Mouse (Mus musculus) hindbrain, postnatal 0 days (tissue): Measurements from ENCODE around the gene Lztr1. TPM values are rescaled to one million over a fixed set of nuclear protein-coding genes. Genes with fewer than 3 reads are reported as not detected.

Source experiments
- ATAC-seq: fragments of 200-750 bp; cut with Nextera tagmentation; 2 replicates; pipeline ENCODE4 v1.8.0; 2017; ENCODE audit warnings: mild to moderate bottlenecking, moderate TSS enrichment, moderate library complexity
- DNase-seq: peaks from one replicate; pipeline ENCODE4 v3.0.0-alpha.2; 2015; ENCODE audit warnings: low spot score
- H3K27ac ChIP-seq: fragments of 300-500 bp; sonication (generic); 2 replicates; pipeline ENCODE4 v1.5.1; 2014; ENCODE audit warnings: mild to moderate bottlenecking
- H3K27me3 ChIP-seq: fragments of 300-500 bp; sonication (generic); 2 replicates; pipeline ENCODE4 v1.6.1; 2014; ENCODE audit warnings: low read length, mixed read lengths; ENCODE audit not compliant: insufficient read depth
- H3K36me3 ChIP-seq: fragments of 300-500 bp; sonication (generic); 2 replicates; pipeline ENCODE4 v1.6.1; 2014; ENCODE audit warnings: low read length, mixed read lengths; ENCODE audit not compliant: insufficient read depth
- H3K4me1 ChIP-seq: fragments of 300-500 bp; sonication (generic); 2 replicates; pipeline ENCODE4 v1.6.1; 2014; ENCODE audit warnings: antibody characterized with exemption, low read length, mixed read lengths; ENCODE audit not compliant: insufficient read depth
- H3K4me2 ChIP-seq: fragments of 300-500 bp; sonication (generic); 2 replicates; pipeline ENCODE4 v1.6.1; 2014; ENCODE audit warnings: low read depth, mild to moderate bottlenecking, low read length, moderate library complexity, mixed read lengths
- H3K4me3 ChIP-seq: fragments of 300-500 bp; sonication (generic); 2 replicates; pipeline ENCODE4 v1.5.1; 2014; ENCODE audit warnings: low read length
- H3K9ac ChIP-seq: fragments of 300-500 bp; sonication (generic); replicated peaks from 2 replicates; pipeline ENCODE4 v1.6.1; 2014; ENCODE audit warnings: mild to moderate bottlenecking, low read length, moderate library complexity, mixed read lengths
- H3K9me3 ChIP-seq: fragments of 300-500 bp; sonication (generic); 2 replicates; pipeline ENCODE4 v1.6.1; 2016; ENCODE audit warnings: low read length, mixed read lengths
- CTCF ChIP-seq: IDR thresholded peaks from 2 replicates; pipeline ENCODE4 v1.5.1; 2016; ENCODE audit warnings: antibody characterized with exemption, control low read depth, low read depth
- WGBS: fragments of 180-500 bp; shearing (Covaris S2); extraction: QIAGEN DNeasy Blood & Tissue Kit; methylation state at CpG from one replicate; pipeline ENCODE4 v1.1.7; 2014; 5-methylcytosine and 5-hydroxymethylcytosine counted together
- polyA plus RNA-seq: library from polyadenylated mRNA; unstranded; fragments of >200 nt; fragmentation: Nextera tagmentation; extraction: Ambion mirVana; gene quantifications from 2 replicates; pipeline ENCODE4 v1.2.1, GENCODE M21; 2015
- total RNA-seq: library from RNA; depleted of rRNA; stranded (reverse); fragments of >200 nt; gene quantifications from 2 replicates; pipeline ENCODE4 v1.2.3, GENCODE M21; 2014

Lztr1 gene
- total and polyA plus RNA-seq, 2 experiments from 2014 or later, result 82.2 to 279 TPM

DNA sequence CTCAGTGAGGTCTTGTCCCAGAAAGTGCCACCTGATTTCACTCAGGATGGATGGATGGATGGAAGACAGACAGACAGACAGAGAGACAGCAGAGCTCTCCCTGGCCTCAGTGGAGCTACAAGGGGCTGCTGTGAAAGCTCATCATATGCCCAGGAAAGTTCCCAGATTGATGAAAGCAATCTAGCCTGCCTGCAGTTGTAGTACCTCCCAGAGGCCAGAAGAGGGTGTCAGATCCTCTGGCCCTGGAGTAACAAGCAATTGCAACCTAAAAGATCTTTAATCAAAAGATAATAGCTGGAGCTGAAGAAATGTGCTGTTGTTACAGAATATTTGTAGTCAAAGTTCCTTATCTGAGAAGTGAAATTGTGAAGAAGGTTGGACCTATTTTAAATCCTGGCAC is 34.4 kb upstream of the Lztr1 start:
- peak; percentile 60 for DNase-seq
- H3K27me3 ChIP-seq, result no peaks in the 10 kb centered on the region
- ATAC-seq, result no peak
- no peak overlapping the region for H3K4me3 ChIP-seq
- no peak overlapping the region for H3K9ac ChIP-seq
- H3K9me3 ChIP-seq, result no peaks in the 10 kb centered on the region
- H3K36me3 ChIP-seq, result peaks cover 6% of the 10 kb centered on the region; the same call in 1 of the 2 replicates
- H3K4me2 ChIP-seq, result no peak overlapping the region
- TF ChIP-seq CTCF, result peak; percentile 83
- H3K4me1 ChIP-seq, result no peaks in the 10 kb centered on the region
- H3K27ac ChIP-seq, result no peak overlapping the region

DNA sequence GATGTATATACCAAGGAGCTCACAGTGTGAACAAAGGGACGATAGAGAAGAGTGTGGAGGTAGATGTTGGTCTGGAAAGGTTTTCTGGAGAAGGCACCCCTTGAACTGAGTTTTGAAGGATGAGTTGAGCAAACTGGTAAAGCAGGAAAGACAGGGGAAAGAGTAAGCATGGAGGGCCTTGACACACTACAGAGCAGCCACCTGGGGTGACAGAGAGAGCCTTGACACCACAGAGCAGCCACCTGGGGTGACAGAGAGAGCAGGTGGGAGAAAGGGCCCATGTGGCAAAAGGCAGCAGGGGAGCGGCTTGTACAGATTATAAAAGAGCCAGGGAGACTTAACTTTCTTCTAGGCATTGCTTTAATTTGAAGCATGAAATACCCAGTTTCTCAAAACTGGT is 33.7 kb upstream of the Lztr1 start:
- TF ChIP-seq CTCF, result no peak
- Histone ChIP-seq H3K27ac (no peak overlapping the region), H3K4me3 (no peak overlapping the region), H3K36me3 (peaks cover 6% of the 10 kb centered on the region; the same call in 1 of the 2 replicates), H3K4me2 (no peak overlapping the region), H3K9me3 (no peaks in the 10 kb centered on the region), H3K27me3 (no peaks in the 10 kb centered on the region), H3K9ac (no peak overlapping the region), H3K4me1 (no peaks in the 10 kb centered on the region)
- DNase-seq, result no peak
- WGBS, result 88% methylated on average over 2 of the region's 2 CpGs
- ATAC-seq, result no peak

DNA sequence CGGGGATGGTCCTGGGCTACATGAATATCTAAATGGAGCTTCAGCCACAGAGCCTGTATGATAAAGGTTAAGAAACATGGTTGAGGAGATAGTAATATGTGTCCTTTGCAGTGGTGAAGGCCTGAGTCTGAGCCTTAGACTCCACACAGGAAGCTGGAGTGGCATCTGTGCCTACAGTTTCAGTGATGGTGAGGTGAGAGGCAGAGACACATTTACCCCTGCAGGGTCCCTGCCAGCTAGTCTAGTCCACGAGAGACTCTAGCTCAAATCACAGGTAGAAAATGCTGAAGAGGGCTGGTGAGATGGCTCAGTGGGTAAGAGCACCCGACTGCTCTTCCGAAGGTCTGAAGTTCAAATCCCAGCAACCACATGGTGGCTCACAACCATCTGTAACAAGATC is 33.2 kb upstream of the Lztr1 start:
- Histone ChIP-seq H3K9ac (no peak overlapping the region), H3K27me3 (no peaks in the 10 kb centered on the region), H3K36me3 (peaks cover 6% of the 10 kb centered on the region; the same call in 1 of the 2 replicates), H3K9me3 (no peaks in the 10 kb centered on the region), H3K4me3 (no peak overlapping the region), H3K27ac (no peak overlapping the region), H3K4me1 (no peaks in the 10 kb centered on the region), H3K4me2 (no peak overlapping the region)
- no peak for ATAC-seq
- DNase-seq, result no peak
- WGBS, result 95% methylated on average over 4 of the region's 4 CpGs
- no peak for TF ChIP-seq CTCF

DNA sequence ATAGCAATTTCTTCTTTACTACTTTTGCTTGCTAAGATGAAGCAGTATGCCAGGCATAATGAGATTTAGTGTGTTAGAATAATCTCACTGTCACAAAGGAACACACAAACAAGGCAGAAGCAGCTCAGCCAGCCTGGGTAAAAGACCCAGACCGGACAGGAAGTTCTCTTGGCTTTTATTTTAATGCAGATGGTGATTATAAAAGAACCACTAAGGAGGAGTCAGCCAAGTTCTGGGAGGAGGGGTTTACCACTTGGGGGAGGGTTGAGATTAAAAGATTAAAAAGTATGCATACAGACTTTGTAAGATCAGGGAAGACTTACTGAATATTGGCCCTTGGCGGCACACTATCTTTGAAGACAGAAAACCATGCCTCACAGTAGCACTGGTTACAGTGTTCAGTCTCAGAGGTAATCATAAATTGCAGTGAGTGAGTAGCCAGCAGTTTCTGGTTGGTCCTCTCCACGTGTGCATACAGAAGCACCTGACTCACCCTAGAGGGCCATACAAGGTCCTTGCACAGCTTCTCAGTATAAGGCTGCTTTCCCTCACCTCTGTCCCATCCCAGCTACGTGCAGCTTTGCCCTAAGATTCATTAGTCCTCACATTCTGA is 30.1 kb upstream of the Lztr1 start:
- WGBS, result 74% methylated on average over 4 of the region's 4 CpGs
- DNase-seq (no peak), ATAC-seq (no peak)
- no peak overlapping the region for H3K4me2 ChIP-seq
- H3K27me3 ChIP-seq, result no peaks in the 10 kb centered on the region
- H3K4me3 ChIP-seq, result no peak overlapping the region
- no peaks in the 10 kb centered on the region for H3K4me1 ChIP-seq
- peak overlapping the region; percentile 36; the same call in 1 of the 2 replicates for H3K27ac ChIP-seq
- H3K9ac ChIP-seq, result no peak overlapping the region
- TF ChIP-seq CTCF, result no peak
- peaks cover 7% of the 10 kb centered on the region; the same call in 1 of the 2 replicates for H3K36me3 ChIP-seq
- no peaks in the 10 kb centered on the region for H3K9me3 ChIP-seq

DNA sequence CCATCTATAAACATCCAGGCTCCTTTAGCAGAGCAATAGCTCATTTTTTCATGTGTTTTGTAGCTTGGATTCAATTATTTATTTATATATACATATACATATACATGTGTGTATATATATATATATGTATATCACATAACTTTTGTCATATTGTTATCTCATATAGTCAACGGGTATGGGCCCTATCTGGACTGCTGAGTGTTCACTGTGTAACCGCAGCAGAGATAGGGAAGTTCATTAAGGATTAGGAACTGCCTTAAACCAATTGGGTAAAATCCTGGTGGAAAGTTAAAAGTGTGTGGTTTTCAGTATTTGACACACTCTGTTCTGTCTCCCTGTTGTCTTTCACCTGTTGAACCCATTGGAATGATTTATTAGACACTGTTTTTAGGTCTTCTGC is 27.0 kb upstream of the Lztr1 start:
- no peak overlapping the region for H3K4me3 ChIP-seq
- H3K4me2 ChIP-seq, result no peak overlapping the region
- H3K27ac ChIP-seq, result no peak overlapping the region
- H3K27me3 ChIP-seq, result no peaks in the 10 kb centered on the region
- ATAC-seq (no peak), DNase-seq (no peak)
- no peak overlapping the region for H3K9ac ChIP-seq
- H3K9me3 ChIP-seq, result no peaks in the 10 kb centered on the region
- WGBS, result 97% methylated on average over 2 of the region's 2 CpGs
- no peaks in the 10 kb centered on the region for H3K4me1 ChIP-seq
- peaks cover 24% of the 10 kb centered on the region for H3K36me3 ChIP-seq
- no peak for TF ChIP-seq CTCF

DNA sequence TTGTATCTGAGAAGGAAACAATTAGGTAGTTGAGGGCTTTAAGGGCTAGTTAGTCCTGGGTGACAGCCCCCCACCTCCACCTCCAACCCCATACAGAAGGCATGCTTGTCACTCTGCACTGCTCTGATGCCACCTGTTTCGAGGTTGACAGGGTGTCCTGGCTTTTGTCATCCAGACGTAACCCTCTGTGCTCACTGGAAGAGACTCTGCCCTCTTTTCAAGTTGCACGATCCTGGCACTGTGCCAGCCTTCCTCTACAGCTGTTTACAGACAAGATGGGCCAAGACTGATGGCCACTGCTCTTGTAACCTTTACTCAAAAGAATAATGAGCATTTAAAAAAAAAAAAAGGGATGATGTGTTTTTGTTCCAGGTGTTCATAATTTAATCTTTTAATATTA is 22.0 kb upstream of the Lztr1 start:
- no peaks in the 10 kb centered on the region for H3K27me3 ChIP-seq
- no peak overlapping the region for H3K4me3 ChIP-seq
- H3K4me1 ChIP-seq, result no peaks in the 10 kb centered on the region; the same call in 1 of the 2 replicates
- no peaks in the 10 kb centered on the region for H3K9me3 ChIP-seq
- no peak overlapping the region for H3K9ac ChIP-seq
- TF ChIP-seq CTCF, result no peak
- no peak overlapping the region for H3K27ac ChIP-seq
- ATAC-seq (no peak), DNase-seq (peak; percentile 36)
- WGBS, result 25% methylated on average over 3 of the region's 3 CpGs
- H3K4me2 ChIP-seq, result no peak overlapping the region
- peaks cover 27% of the 10 kb centered on the region for H3K36me3 ChIP-seq
